Mouse (Mus musculus) lung, embryonic 14.5 days (tissue): ENCODE results near the gene Syndig1. TPM values are rescaled to one million over a fixed set of nuclear protein-coding genes. Genes with fewer than 3 reads are reported as not detected.

Source experiments
- ATAC-seq: fragments of 200-750 bp; cut with Nextera tagmentation; 2 replicates; pipeline ENCODE4 v1.8.0; 2017; ENCODE audit warnings: mild to moderate bottlenecking, moderate TSS enrichment, moderate library complexity; ENCODE audit not compliant: insufficient read depth
- DNase-seq: peaks from one replicate; pipeline ENCODE4 v3.0.0-alpha.2; 2015
- H3K27ac ChIP-seq: fragments of 300-500 bp; sonication (generic); 2 replicates; pipeline ENCODE4 v1.5.1; 2014; ENCODE audit warnings: low read depth, mild to moderate bottlenecking, moderate library complexity
- H3K27me3 ChIP-seq: fragments of 300-500 bp; sonication (generic); 2 replicates; pipeline ENCODE4 v1.6.1; 2014; ENCODE audit warnings: low read length, control low read depth; ENCODE audit not compliant: insufficient read depth
- H3K36me3 ChIP-seq: fragments of 300-500 bp; sonication (generic); 2 replicates; pipeline ENCODE4 v1.6.1; 2014; ENCODE audit warnings: control low read depth; ENCODE audit not compliant: insufficient read depth
- H3K4me1 ChIP-seq: fragments of 300-500 bp; sonication (generic); 2 replicates; pipeline ENCODE4 v1.6.1; 2014; ENCODE audit warnings: antibody characterized with exemption, control low read depth; ENCODE audit not compliant: insufficient read depth
- H3K4me2 ChIP-seq: fragments of 300-500 bp; sonication (generic); 2 replicates; pipeline ENCODE4 v1.6.1; 2014; ENCODE audit warnings: mild to moderate bottlenecking
- H3K4me3 ChIP-seq: fragments of 300-500 bp; sonication (generic); 2 replicates; pipeline ENCODE4 v1.5.1; 2014; ENCODE audit warnings: low read depth, low read length
- H3K9ac ChIP-seq: fragments of 300-500 bp; sonication (generic); 2 replicates; pipeline ENCODE4 v1.6.1; 2014
- H3K9me3 ChIP-seq: fragments of 300-500 bp; sonication (generic); 2 replicates; pipeline ENCODE4 v1.6.1; 2016; ENCODE audit warnings: low read depth, low read length, control low read depth
- CTCF ChIP-seq: IDR thresholded peaks from 2 replicates; pipeline ENCODE4 v1.5.1; 2016; ENCODE audit warnings: antibody characterized with exemption, low read depth
- WGBS: fragments of 180-500 bp; shearing (Covaris S2); extraction: QIAGEN DNeasy Blood & Tissue Kit; methylation state at CpG from one replicate; pipeline ENCODE4 v1.1.7; 2014; 5-methylcytosine and 5-hydroxymethylcytosine counted together
- polyA plus RNA-seq: library from polyadenylated mRNA; unstranded; fragments of >200 nt; fragmentation: Nextera tagmentation; extraction: Ambion mirVana; gene quantifications from 2 replicates; pipeline ENCODE4 v1.2.1, GENCODE M21; 2014

The Syndig1 gene
- polyA plus RNA-seq, 1 experiment from 2014 or later = 4.2 TPM

GRCm38 (mm10) chr2:149877954-149878353 is 48.9 kb downstream of the Syndig1 start:
- Histone ChIP-seq H3K4me2 (no peak overlapping the region), H3K27ac (no peak overlapping the region), H3K27me3 (no peaks in the 10 kb centered on the region), H3K9me3 (no peaks in the 10 kb centered on the region), H3K9ac (no peak overlapping the region), H3K36me3 (no peaks in the 10 kb centered on the region), H3K4me1 (no peaks in the 10 kb centered on the region), H3K4me3 (no peak overlapping the region)
- DNase-seq (no peak), ATAC-seq (no peak)
- TF ChIP-seq CTCF = no peak
- WGBS = 44% methylated on average over 2 of the region's 2 CpGs

- Histone ChIP-seq H3K9me3 (no peaks in the 10 kb centered on the region), H3K4me3 (no peak overlapping the region), H3K27ac (no peak overlapping the region), H3K4me2 (no peak overlapping the region), H3K27me3 (no peaks in the 10 kb centered on the region), H3K9ac (no peak overlapping the region), H3K4me1 (no peaks in the 10 kb centered on the region), H3K36me3 (no peaks in the 10 kb centered on the region)
- no peak for TF ChIP-seq CTCF
- DNase-seq (no peak), ATAC-seq (no peak)
These were observed 58.6 kb downstream of the Syndig1 start for GRCm38 (mm10) chr2:149887634-149888033.

- H3K4me2 ChIP-seq = no peak overlapping the region
- no peak for TF ChIP-seq CTCF
- no peaks in the 10 kb centered on the region for H3K9me3 ChIP-seq
- H3K4me3 ChIP-seq = no peak overlapping the region
- 65% methylated on average over 2 of the region's 2 CpGs for WGBS
- DNase-seq = no peak
- H3K9ac ChIP-seq = no peak overlapping the region
- ATAC-seq = no peak
- H3K27ac ChIP-seq = no peak overlapping the region
- no peaks in the 10 kb centered on the region for H3K36me3 ChIP-seq
- no peaks in the 10 kb centered on the region for H3K27me3 ChIP-seq
- no peaks in the 10 kb centered on the region for H3K4me1 ChIP-seq
These were observed 62.6 kb downstream of the Syndig1 start for GRCm38 (mm10) chr2:149891647-149892046.

GRCm38 (mm10) chr2:149896337-149896736 is 67.3 kb downstream of the Syndig1 start:
- Histone ChIP-seq H3K4me1 (no peaks in the 10 kb centered on the region), H3K27me3 (no peaks in the 10 kb centered on the region), H3K4me2 (no peak overlapping the region), H3K4me3 (no peak overlapping the region), H3K9me3 (no peaks in the 10 kb centered on the region), H3K27ac (no peak overlapping the region), H3K9ac (no peak overlapping the region), H3K36me3 (no peaks in the 10 kb centered on the region)
- TF ChIP-seq CTCF = no peak
- DNase-seq (no peak), ATAC-seq (no peak)
- 73% methylated on average over 2 of the region's 2 CpGs for WGBS

GRCm38 (mm10) chr2:149899615-149900014 is 70.6 kb downstream of the Syndig1 start:
- 87% methylated on average over 9 of the region's 9 CpGs for WGBS
- no peak for TF ChIP-seq CTCF
- no peaks in the 10 kb centered on the region for H3K9me3 ChIP-seq
- no peak overlapping the region for H3K4me3 ChIP-seq
- no peak for DNase-seq
- no peaks in the 10 kb centered on the region for H3K36me3 ChIP-seq
- no peak overlapping the region for H3K4me2 ChIP-seq
- no peak for ATAC-seq
- no peaks in the 10 kb centered on the region for H3K27me3 ChIP-seq
- H3K4me1 ChIP-seq = no peaks in the 10 kb centered on the region
- H3K9ac ChIP-seq = no peak overlapping the region
- no peak overlapping the region for H3K27ac ChIP-seq

- Histone ChIP-seq H3K4me3 (no peak overlapping the region), H3K9ac (no peak overlapping the region), H3K4me2 (no peak overlapping the region), H3K36me3 (no peaks in the 10 kb centered on the region), H3K27ac (no peak overlapping the region), H3K4me1 (no peaks in the 10 kb centered on the region), H3K9me3 (no peaks in the 10 kb centered on the region), H3K27me3 (no peaks in the 10 kb centered on the region)
- no peak for TF ChIP-seq CTCF
- DNase-seq = no peak
- 90% methylated on average over 1 of the region's 1 CpGs for WGBS
- no peak for ATAC-seq
These were observed 71.6 kb downstream of the Syndig1 start for GRCm38 (mm10) chr2:149900606-149901005.

GRCm38 (mm10) chr2:149904405-149904804 is 75.4 kb downstream of the Syndig1 start:
- TF ChIP-seq CTCF = no peak
- H3K27me3 ChIP-seq = no peaks in the 10 kb centered on the region
- H3K4me1 ChIP-seq = no peaks in the 10 kb centered on the region
- ATAC-seq (no peak), DNase-seq (no peak)
- no peaks in the 10 kb centered on the region for H3K9me3 ChIP-seq
- no peak overlapping the region for H3K4me3 ChIP-seq
- no peaks in the 10 kb centered on the region for H3K36me3 ChIP-seq
- H3K4me2 ChIP-seq = no peak overlapping the region
- no peak overlapping the region for H3K9ac ChIP-seq
- no peak overlapping the region for H3K27ac ChIP-seq
- WGBS = 71% methylated on average over 1 of the region's 1 CpGs

- no peak for TF ChIP-seq CTCF
- 78% methylated on average over 3 of the region's 3 CpGs for WGBS
- Histone ChIP-seq H3K9me3 (no peaks in the 10 kb centered on the region), H3K36me3 (no peaks in the 10 kb centered on the region), H3K4me2 (no peak overlapping the region), H3K4me1 (no peaks in the 10 kb centered on the region), H3K9ac (no peak overlapping the region), H3K4me3 (no peak overlapping the region), H3K27me3 (no peaks in the 10 kb centered on the region), H3K27ac (no peak overlapping the region)
- ATAC-seq (no peak), DNase-seq (no peak)
These were observed 77.7 kb downstream of the Syndig1 start for GRCm38 (mm10) chr2:149906694-149907093.
